Mouse (Mus musculus): ENCODE results near the gene Ephb1. TPM values are rescaled to one million over a fixed set of nuclear protein-coding genes. Genes with fewer than 3 reads are reported as not detected.

Gene Ephb1
- polyA plus RNA-seq, 1 experiment from 2014 or later, result 18.8 TPM

DNA sequence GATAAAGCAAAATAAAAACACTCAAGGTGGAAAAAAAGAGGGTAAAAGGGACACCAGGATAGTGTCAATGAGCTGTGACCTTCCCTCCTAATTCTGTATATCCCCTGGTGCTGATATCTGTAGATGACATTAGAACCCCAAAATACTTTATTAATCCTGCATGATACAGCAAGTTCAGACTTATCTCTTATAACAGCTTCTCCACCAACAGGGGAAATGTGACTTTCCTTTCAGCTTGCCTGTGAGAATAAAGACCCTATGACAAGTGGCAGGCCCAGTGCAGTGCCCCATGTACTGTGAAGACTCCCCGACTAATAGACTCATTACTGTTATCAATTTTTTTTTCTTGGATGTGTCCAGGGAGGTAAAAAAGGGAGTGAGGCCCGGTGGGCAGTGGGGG, 367.6 kb downstream of the Ephb1 start:
- H3K9ac ChIP-seq (ENCODE audit: low read length), result no peak overlapping the region
- no peaks in the 10 kb centered on the region for H3K9me3 ChIP-seq (ENCODE audit: control insufficient read depth, low read length)
- no peak overlapping the region for H3K4me2 ChIP-seq
- no peak overlapping the region for H3K4me3 ChIP-seq (ENCODE audit: low read depth, low read length)
- ATAC-seq (ENCODE audit: low FRiP score), result no peak
- H3K4me1 ChIP-seq (ENCODE audit: control insufficient read depth, insufficient read depth, low read length), result no peaks in the 10 kb centered on the region
- 85% methylated on average over 2 of the region's 2 CpGs for WGBS
- no peak for DNase-seq (ENCODE audit: low spot score, missing footprints)
- H3K27ac ChIP-seq (ENCODE audit: low read depth, low read length), result no peak overlapping the region
- no peaks in the 10 kb centered on the region for H3K36me3 ChIP-seq (ENCODE audit: control insufficient read depth, insufficient read depth, low read length)
- H3K27me3 ChIP-seq (ENCODE audit: control insufficient read depth, insufficient read depth, low read length), result no peaks in the 10 kb centered on the region

GRCm38 (mm10) chr9:101982378-101982777, 372.1 kb downstream of the Ephb1 start:
- no peak for DNase-seq (ENCODE audit: low spot score, missing footprints)
- Histone ChIP-seq H3K4me3 (ENCODE audit: low read depth, low read length) (no peak overlapping the region), H3K9ac (ENCODE audit: low read length) (no peak overlapping the region), H3K9me3 (ENCODE audit: control insufficient read depth, low read length) (no peaks in the 10 kb centered on the region), H3K36me3 (ENCODE audit: control insufficient read depth, insufficient read depth, low read length) (no peaks in the 10 kb centered on the region), H3K4me2 (no peak overlapping the region), H3K27ac (ENCODE audit: low read depth, low read length) (no peak overlapping the region), H3K27me3 (ENCODE audit: control insufficient read depth, insufficient read depth, low read length) (no peaks in the 10 kb centered on the region), H3K4me1 (ENCODE audit: control insufficient read depth, insufficient read depth, low read length) (no peaks in the 10 kb centered on the region)
- no peak for ATAC-seq (ENCODE audit: low FRiP score)
- WGBS, result 86% methylated on average over 7 of the region's 7 CpGs

DNA sequence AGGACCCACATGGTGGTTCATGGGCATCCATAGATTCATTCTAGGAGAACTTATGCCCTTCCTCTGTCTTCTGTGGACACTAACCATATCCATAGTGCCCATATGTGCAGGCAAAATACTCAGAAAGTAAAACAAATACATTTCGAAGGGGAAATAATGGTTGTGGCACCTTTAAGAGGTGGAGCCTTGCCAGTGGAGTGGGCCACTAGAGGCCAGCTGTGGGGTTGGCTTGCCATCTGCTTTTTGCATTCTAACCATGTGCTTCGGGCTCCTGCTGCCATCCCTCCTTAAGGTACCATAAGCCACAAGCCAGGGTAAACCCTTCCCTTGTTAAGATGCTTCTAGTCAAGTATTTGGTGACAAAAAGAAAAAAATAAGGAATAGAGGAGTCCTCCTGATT, 373.3 kb downstream of the Ephb1 start:
- H3K9ac ChIP-seq (ENCODE audit: low read length), result no peak overlapping the region
- no peaks in the 10 kb centered on the region for H3K4me1 ChIP-seq (ENCODE audit: control insufficient read depth, insufficient read depth, low read length)
- no peak overlapping the region for H3K27ac ChIP-seq (ENCODE audit: low read depth, low read length)
- no peaks in the 10 kb centered on the region for H3K9me3 ChIP-seq (ENCODE audit: control insufficient read depth, low read length)
- 85% methylated on average over 2 of the region's 2 CpGs for WGBS
- H3K4me3 ChIP-seq (ENCODE audit: low read depth, low read length), result no peak overlapping the region
- ATAC-seq (ENCODE audit: low FRiP score) (no peak), DNase-seq (ENCODE audit: low spot score, missing footprints) (no peak)
- H3K27me3 ChIP-seq (ENCODE audit: control insufficient read depth, insufficient read depth, low read length), result no peaks in the 10 kb centered on the region
- no peak overlapping the region for H3K4me2 ChIP-seq
- H3K36me3 ChIP-seq (ENCODE audit: control insufficient read depth, insufficient read depth, low read length), result no peaks in the 10 kb centered on the region

GRCm38 (mm10) chr9:101976884-101977465, 377.5 kb downstream of the Ephb1 start:
- Histone ChIP-seq H3K27me3 (ENCODE audit: control insufficient read depth, insufficient read depth, low read length) (no peaks in the 10 kb centered on the region), H3K36me3 (ENCODE audit: control insufficient read depth, insufficient read depth, low read length) (no peaks in the 10 kb centered on the region), H3K4me2 (no peak overlapping the region), H3K27ac (ENCODE audit: low read depth, low read length) (no peak overlapping the region), H3K9ac (ENCODE audit: low read length) (no peak overlapping the region), H3K9me3 (ENCODE audit: control insufficient read depth, low read length) (no peaks in the 10 kb centered on the region), H3K4me1 (ENCODE audit: control insufficient read depth, insufficient read depth, low read length) (no peaks in the 10 kb centered on the region), H3K4me3 (ENCODE audit: low read depth, low read length) (no peak overlapping the region)
- no peak for DNase-seq (ENCODE audit: low spot score, missing footprints)
- ATAC-seq (ENCODE audit: low FRiP score), result no peak
- WGBS, result 92% methylated on average over 4 of the region's 4 CpGs

GRCm38 (mm10) chr9:101972314-101972713, 382.2 kb downstream of the Ephb1 start:
- Histone ChIP-seq H3K36me3 (ENCODE audit: control insufficient read depth, insufficient read depth, low read length) (no peaks in the 10 kb centered on the region), H3K9me3 (ENCODE audit: control insufficient read depth, low read length) (no peaks in the 10 kb centered on the region), H3K27ac (ENCODE audit: low read depth, low read length) (no peak overlapping the region), H3K9ac (ENCODE audit: low read length) (no peak overlapping the region), H3K4me1 (ENCODE audit: control insufficient read depth, insufficient read depth, low read length) (no peaks in the 10 kb centered on the region), H3K27me3 (ENCODE audit: control insufficient read depth, insufficient read depth, low read length) (no peaks in the 10 kb centered on the region), H3K4me2 (no peak overlapping the region), H3K4me3 (ENCODE audit: low read depth, low read length) (no peak overlapping the region)
- ATAC-seq (ENCODE audit: low FRiP score) (no peak), DNase-seq (ENCODE audit: low spot score, missing footprints) (no peak)
- 79% methylated on average over 8 of the region's 8 CpGs for WGBS

DNA sequence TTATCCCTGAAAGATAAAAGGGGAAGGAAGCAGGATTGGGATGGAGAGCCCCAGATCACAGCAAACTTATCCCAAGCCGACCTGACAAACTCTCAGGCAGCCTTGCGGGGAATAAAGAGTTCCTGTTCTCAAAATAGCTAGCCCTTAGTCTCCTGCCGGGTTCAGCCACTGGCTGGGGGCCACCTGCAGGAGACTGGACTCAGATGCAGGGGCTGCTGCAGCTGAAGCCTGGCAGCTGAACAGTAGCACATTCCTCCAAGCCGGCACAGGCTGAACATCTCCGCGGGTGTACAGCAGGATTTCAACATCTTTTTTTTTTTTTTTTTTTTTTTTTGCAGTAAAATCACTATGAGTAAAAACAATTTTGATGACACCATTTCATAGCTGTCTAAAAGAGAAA, 382.7 kb downstream of the Ephb1 start:
- 41% methylated on average over 6 of the region's 6 CpGs for WGBS
- H3K4me2 ChIP-seq, result no peak overlapping the region
- no peaks in the 10 kb centered on the region for H3K4me1 ChIP-seq (ENCODE audit: control insufficient read depth, insufficient read depth, low read length)
- no peak overlapping the region for H3K27ac ChIP-seq (ENCODE audit: low read depth, low read length)
- H3K27me3 ChIP-seq (ENCODE audit: control insufficient read depth, insufficient read depth, low read length), result no peaks in the 10 kb centered on the region
- no peak for ATAC-seq (ENCODE audit: low FRiP score)
- peak; percentile 84 for DNase-seq (ENCODE audit: low spot score, missing footprints)
- H3K4me3 ChIP-seq (ENCODE audit: low read depth, low read length), result no peak overlapping the region
- no peaks in the 10 kb centered on the region for H3K9me3 ChIP-seq (ENCODE audit: control insufficient read depth, low read length)
- no peak overlapping the region for H3K9ac ChIP-seq (ENCODE audit: low read length)
- no peaks in the 10 kb centered on the region for H3K36me3 ChIP-seq (ENCODE audit: control insufficient read depth, insufficient read depth, low read length)

- ATAC-seq (ENCODE audit: low FRiP score), result no peak
- 47% methylated on average over 4 of the region's 4 CpGs for WGBS
- H3K9me3 ChIP-seq (ENCODE audit: control insufficient read depth, low read length), result no peaks in the 10 kb centered on the region
- H3K27me3 ChIP-seq (ENCODE audit: control insufficient read depth, insufficient read depth, low read length), result no peaks in the 10 kb centered on the region
- H3K4me2 ChIP-seq, result no peak overlapping the region
- H3K4me3 ChIP-seq (ENCODE audit: low read depth, low read length), result no peak overlapping the region
- no peaks in the 10 kb centered on the region for H3K36me3 ChIP-seq (ENCODE audit: control insufficient read depth, insufficient read depth, low read length)
- H3K4me1 ChIP-seq (ENCODE audit: control insufficient read depth, insufficient read depth, low read length), result 0 out of 2 replicates have a peak, but pooled peaks cover 3% of the 10 kb centered on the region
- no peak for DNase-seq (ENCODE audit: low spot score, missing footprints)
- H3K27ac ChIP-seq (ENCODE audit: low read depth, low read length), result no peak overlapping the region
- H3K9ac ChIP-seq (ENCODE audit: low read length), result no peak overlapping the region
Observed at GRCm38 (mm10) chr9:101956228-101956627, 398.3 kb downstream of the Ephb1 start.

DNA sequence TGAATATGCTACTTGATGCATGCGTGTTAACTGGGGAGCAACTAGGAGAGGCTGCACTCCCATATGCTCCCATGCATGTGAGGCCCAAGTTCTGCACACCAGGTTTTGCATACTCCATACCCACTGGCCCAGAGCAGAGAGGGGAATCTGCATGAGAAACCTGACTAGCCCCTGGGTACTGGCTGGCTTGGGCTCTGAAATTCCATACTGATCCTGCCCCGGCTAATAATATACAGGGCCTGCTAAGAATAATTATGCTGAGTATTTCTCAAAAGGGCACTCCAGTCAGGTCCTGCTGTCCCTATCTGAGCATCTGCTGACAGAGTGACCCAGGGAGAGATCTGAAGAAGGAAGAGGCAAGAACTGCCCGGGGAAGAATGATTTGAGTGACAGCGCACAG, 400.0 kb downstream of the Ephb1 start:
- H3K4me3 ChIP-seq (ENCODE audit: low read depth, low read length), result no peak overlapping the region
- no peak overlapping the region for H3K9ac ChIP-seq (ENCODE audit: low read length)
- no peak for DNase-seq (ENCODE audit: low spot score, missing footprints)
- ATAC-seq (ENCODE audit: low FRiP score), result no peak
- WGBS, result 71% methylated on average over 4 of the region's 4 CpGs
- no peaks in the 10 kb centered on the region for H3K27me3 ChIP-seq (ENCODE audit: control insufficient read depth, insufficient read depth, low read length)
- no peaks in the 10 kb centered on the region for H3K36me3 ChIP-seq (ENCODE audit: control insufficient read depth, insufficient read depth, low read length)
- H3K4me1 ChIP-seq (ENCODE audit: control insufficient read depth, insufficient read depth, low read length), result peaks cover 12% of the 10 kb centered on the region
- H3K4me2 ChIP-seq, result no peak overlapping the region
- H3K9me3 ChIP-seq (ENCODE audit: control insufficient read depth, low read length), result no peaks in the 10 kb centered on the region
- no peak overlapping the region for H3K27ac ChIP-seq (ENCODE audit: low read depth, low read length)

- Histone ChIP-seq H3K36me3 (ENCODE audit: control insufficient read depth, insufficient read depth, low read length) (no peaks in the 10 kb centered on the region), H3K27ac (ENCODE audit: low read depth, low read length) (peak overlapping the region; percentile 22), H3K4me1 (ENCODE audit: control insufficient read depth, insufficient read depth, low read length) (peaks cover 13% of the 10 kb centered on the region), H3K9me3 (ENCODE audit: control insufficient read depth, low read length) (no peaks in the 10 kb centered on the region), H3K4me3 (ENCODE audit: low read depth, low read length) (no peak overlapping the region), H3K27me3 (ENCODE audit: control insufficient read depth, insufficient read depth, low read length) (no peaks in the 10 kb centered on the region), H3K9ac (ENCODE audit: low read length) (no peak overlapping the region), H3K4me2 (no peak overlapping the region)
- WGBS, result 16% methylated on average over 3 of the region's 3 CpGs
- ATAC-seq (ENCODE audit: low FRiP score) (peak; percentile 24; the same call in 1 of the 2 replicates), DNase-seq (ENCODE audit: low spot score, missing footprints) (peak; percentile 89)
Observed at GRCm38 (mm10) chr9:101950101-101950500, 404.4 kb downstream of the Ephb1 start.
